Mouse (Mus musculus) G1E (cell line): ENCODE measurements around the gene Asic4. TPM values are rescaled to one million over a fixed set of nuclear protein-coding genes. Genes with fewer than 3 reads are reported as not detected.
A peak's percentile ranks its signal among the peaks of the same experiment; 100 is the strongest.

Experiments
- ATAC-seq: 2 replicates; pipeline ENCODE4 v1.8.0; 2016; ENCODE audit warnings: mild to moderate bottlenecking; ENCODE audit not compliant: insufficient number of reproducible peaks, poor library complexity, low FRiP score, severe bottlenecking; ENCODE audit errors: extremely low read depth
- DNase-seq: peaks from one replicate; pipeline ENCODE4 v3.0.0; 2012; ENCODE audit warnings: low spot score
- H3K27me3 ChIP-seq: 2 replicates; pipeline ENCODE4 v1.6.1; 2012; ENCODE audit warnings: mild to moderate bottlenecking, low read length, inconsistent platforms; ENCODE audit not compliant: insufficient read depth
- H3K36me3 ChIP-seq: replicated peaks from 2 replicates; pipeline ENCODE3; 2012; ENCODE audit warnings: mild to moderate bottlenecking, inconsistent platforms
- H3K4me1 ChIP-seq: 2 replicates; pipeline ENCODE4 v1.6.1; 2012; ENCODE audit warnings: low read depth, low read length, inconsistent platforms, mixed read lengths; ENCODE audit not compliant: insufficient read depth
- H3K4me3 ChIP-seq: 2 replicates; pipeline ENCODE4 v1.5.1; 2012; ENCODE audit warnings: low read depth, mild to moderate bottlenecking, inconsistent platforms, low read length, moderate library complexity, mixed read lengths
- H3K9me3 ChIP-seq: replicated peaks from 2 replicates; pipeline ENCODE4 v1.6.1; 2012; ENCODE audit warnings: inconsistent platforms
- CTCF ChIP-seq: IDR thresholded peaks from 2 replicates; pipeline ENCODE4 v1.5.1; 2012; ENCODE audit warnings: low read depth, low read length, inconsistent platforms, mixed read lengths
- GATA1 ChIP-seq: IDR thresholded peaks from 2 replicates; pipeline ENCODE4 v1.6.1; 2012; ENCODE audit warnings: borderline replicate concordance, low read length, inconsistent platforms, mixed read lengths
- GATA2 ChIP-seq: IDR thresholded peaks from 2 replicates; pipeline ENCODE4 v1.6.1; 2012; ENCODE audit warnings: low read depth, low read length, inconsistent platforms, borderline replicate concordance
- POLR2AphosphoS5 ChIP-seq: IDR thresholded peaks from 2 replicates; pipeline ENCODE4 v1.6.1; 2012; ENCODE audit warnings: low read depth, low read length, inconsistent platforms; ENCODE audit not compliant: insufficient replicate concordance
- TAL1 ChIP-seq: conservative IDR thresholded peaks from 2 replicates; pipeline ENCODE4 v1.6.1; 2012; ENCODE audit warnings: low read depth, low read length, inconsistent platforms, mixed read lengths
- polyA plus RNA-seq: library from polyadenylated mRNA; stranded (reverse); fragments of >175 nt; gene quantifications from 2 replicates; pipeline ENCODE4 v1.2.3, GENCODE M21; 2012
- total RNA-seq, 2 experiments: library from RNA; stranded (forward) in 1 of 2; stranded (reverse) in 1 of 2; fragments of 200-1000 nt in 1 of 2; fragments of >200 nt in 1 of 2; fragmentation: Nextera tagmentation in 1 of 2; gene quantifications; 2 replicates each; pipeline ENCODE4 v1.2.3; 2014 to 2017

The Asic4 gene
- total and polyA plus RNA-seq, 3 experiments: 1.7 to 8.8 (median 2.9) TPM

DNA sequence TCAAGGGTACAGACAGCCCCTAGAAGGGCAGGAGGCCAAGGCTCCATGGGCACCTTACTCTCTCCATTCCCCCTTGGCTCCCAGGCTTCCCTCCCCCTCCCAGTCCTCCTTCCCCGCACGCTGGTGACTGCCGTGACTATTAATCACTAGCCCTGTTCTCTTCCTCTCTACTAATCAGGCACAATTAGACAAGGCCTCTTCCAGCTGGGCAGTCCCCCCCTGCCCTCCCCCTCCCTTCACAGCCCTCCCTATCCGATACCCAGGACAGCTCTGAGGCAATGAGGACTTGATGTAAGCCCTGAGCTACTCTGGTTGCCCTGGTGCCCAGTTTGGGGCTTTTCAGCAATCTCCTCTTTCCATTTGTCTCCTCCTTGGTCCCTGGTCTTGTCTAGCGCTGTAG is 5.7 kb downstream of the Asic4 start:
- Histone ChIP-seq H3K36me3 (no peaks in the 10 kb centered on the region), H3K9me3 (no peaks in the 10 kb centered on the region), H3K27me3 (peaks cover 83% of the 10 kb centered on the region), H3K4me1 (peaks cover 90% of the 10 kb centered on the region), H3K4me3 (no peak overlapping the region)
- ATAC-seq: no peak
- TF ChIP-seq CTCF (no peak), GATA2 (no peak), GATA1 (no peak), POLR2AphosphoS5 (no peak), TAL1 (no peak)
- no peak for DNase-seq

DNA sequence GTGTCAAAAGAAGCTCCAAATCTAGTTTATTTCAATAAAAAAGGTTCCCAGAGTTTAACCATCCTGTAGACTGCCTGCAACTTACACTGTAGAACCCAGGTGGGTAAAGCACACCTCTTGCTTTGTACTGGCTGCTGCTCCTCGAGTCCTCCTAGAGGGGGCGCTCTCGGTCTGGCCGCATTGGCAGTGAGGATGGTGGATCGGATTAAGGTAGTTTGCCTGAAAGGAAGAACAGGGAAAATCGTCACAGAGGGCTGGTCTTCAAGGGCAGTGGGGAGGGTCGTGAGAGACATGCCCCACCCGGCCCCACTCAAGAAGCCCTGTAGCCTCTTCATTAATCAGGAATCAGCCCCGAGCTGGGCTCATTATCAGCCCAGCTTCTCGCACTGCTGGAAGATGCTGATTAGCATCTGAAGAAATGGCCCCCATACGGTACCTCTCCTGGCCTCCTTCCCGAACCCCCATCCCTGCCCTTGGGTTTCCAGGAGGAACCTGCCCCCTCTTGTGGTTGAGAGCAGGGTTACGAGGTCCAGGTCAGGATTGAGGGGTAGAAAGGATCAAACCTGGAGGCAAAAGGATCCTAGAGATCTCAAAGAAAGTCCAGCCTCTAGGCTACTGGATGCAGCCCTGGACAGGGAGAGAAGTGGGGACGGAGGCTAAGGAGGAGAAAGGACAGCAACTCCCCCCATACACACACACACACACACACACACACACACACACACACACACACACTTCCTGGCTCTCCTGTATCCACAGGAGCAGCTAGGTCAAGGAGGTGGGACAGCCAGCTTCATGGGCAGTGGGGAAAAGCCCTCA is 6.7 kb downstream of the Asic4 start:
- Histone ChIP-seq H3K4me1 (peaks cover 87% of the 10 kb centered on the region), H3K36me3 (no peaks in the 10 kb centered on the region), H3K27me3 (peaks cover 77% of the 10 kb centered on the region), H3K9me3 (peaks cover 4% of the 10 kb centered on the region), H3K4me3 (peak overlapping the region; percentile 70; the same call in 1 of the 2 replicates)
- no peak for DNase-seq
- no peak for TF ChIP-seq POLR2AphosphoS5
- peak; percentile 80 for TF ChIP-seq CTCF
- TF ChIP-seq GATA2: no peak
- peak; percentile 51 for ATAC-seq

DNA sequence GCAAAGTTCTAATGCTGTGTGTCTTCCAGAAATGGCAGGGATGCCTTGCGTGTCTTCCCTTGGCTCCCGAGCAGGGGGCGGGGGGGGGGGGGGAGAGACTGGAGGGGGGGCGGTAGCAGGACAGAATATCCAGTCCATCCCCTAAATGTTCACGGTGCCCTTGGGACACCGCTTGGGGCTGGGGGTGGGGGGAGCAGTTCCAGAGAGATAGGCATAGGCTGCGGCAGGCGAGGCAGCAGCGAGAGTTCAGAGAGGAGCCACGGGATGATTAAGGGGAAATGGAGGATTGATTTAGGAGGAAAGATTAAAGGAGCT is 7.4 kb downstream of the Asic4 start:
- peaks cover 4% of the 10 kb centered on the region for H3K9me3 ChIP-seq
- peaks cover 70% of the 10 kb centered on the region for H3K27me3 ChIP-seq
- ATAC-seq (no peak), DNase-seq (no peak)
- TF ChIP-seq CTCF: no peak
- TF ChIP-seq GATA1: no peak
- no peak for TF ChIP-seq GATA2
- TF ChIP-seq TAL1: no peak
- no peak for TF ChIP-seq POLR2AphosphoS5
- H3K36me3 ChIP-seq: no peaks in the 10 kb centered on the region
- peaks cover 87% of the 10 kb centered on the region for H3K4me1 ChIP-seq
- H3K4me3 ChIP-seq: peak overlapping the region; percentile 70; the same call in 1 of the 2 replicates

DNA sequence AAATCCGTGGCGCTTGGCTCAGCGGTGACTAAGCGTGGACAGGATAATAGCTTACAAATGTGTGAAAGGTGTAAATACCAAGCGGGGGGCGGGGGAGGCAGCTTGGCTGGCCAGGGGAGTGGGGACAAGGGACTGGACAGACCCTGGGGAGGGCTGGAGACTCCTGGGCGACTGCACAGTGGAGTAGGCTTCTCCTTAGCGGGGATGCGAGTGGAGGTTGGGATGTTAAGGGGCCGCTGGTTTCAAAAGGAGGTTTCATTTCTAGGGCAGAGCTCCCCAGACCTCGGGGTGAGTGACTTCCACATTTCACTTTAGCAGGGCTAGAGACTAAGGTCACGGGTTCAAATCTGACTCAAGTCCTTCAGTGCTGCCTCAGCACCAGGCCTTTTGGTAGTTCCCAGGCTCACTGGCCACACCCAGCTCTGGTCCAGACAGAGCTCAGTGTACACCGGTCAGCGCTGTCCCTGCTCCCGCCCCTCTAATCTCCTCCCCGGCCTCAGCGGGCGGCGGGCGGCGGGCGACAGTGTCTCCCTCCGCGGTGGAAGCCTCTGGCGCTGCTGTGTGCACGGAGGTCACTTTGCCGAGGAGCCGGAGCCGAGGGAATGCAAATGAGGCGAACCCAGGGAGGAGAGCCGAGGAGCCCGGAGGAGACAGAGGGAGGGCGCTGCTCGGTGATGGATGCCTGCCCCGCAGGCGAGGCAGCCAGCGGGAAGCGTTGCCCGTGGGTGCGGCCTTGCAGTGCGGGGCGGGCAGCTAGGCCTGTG is 8.0 kb downstream of the Asic4 start:
- H3K4me1 ChIP-seq: peaks cover 87% of the 10 kb centered on the region
- peaks cover 64% of the 10 kb centered on the region for H3K27me3 ChIP-seq
- peaks cover 4% of the 10 kb centered on the region for H3K9me3 ChIP-seq
- peak overlapping the region; percentile 70 for H3K4me3 ChIP-seq
- TF ChIP-seq TAL1 (no peak), CTCF (no peak), GATA2 (no peak), GATA1 (no peak), POLR2AphosphoS5 (no peak)
- ATAC-seq (no peak), DNase-seq (no peak)
- no peaks in the 10 kb centered on the region for H3K36me3 ChIP-seq

DNA sequence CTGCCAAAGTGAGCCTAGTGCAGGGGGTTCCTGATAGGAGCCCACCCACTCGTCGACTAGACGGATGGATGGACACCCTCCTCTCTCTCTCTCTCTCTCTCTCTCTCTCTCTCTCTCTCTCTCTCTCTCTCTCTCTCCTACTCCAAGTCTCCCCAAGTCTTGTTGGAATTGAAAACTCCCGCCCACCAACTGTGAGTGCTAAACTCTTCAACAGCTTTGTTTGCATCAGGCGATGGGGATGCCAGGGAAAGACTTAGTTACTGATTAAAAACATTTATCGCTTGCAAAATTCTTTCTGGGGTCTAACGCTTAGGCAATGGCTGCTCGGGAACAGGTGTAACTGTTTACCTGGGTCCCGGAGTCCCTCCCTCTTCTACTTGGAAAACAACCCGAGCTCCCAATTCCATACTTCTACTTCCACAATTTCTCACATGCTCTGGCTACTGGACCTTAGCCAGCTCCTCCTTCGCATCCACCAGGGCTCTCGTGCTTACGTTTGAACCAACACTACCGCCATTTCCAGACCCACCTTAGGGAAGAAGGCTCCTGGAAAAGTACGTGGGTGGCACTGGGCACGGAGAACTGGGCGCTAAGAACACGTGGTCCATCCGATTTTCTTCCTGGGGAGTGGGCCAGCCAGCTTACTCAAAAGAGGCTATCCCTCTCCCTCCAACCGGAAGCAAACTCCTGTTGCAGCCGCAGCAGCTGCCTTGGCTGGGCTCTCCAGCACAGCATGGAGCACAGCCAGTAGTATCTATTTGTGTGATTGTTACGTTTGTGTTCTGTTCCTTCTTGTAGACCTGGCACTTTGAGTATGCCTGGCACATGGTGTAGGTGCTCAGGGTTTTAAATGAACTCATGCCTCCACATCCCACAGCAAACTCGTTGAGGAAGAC is 8.8 kb downstream of the Asic4 start:
- peaks cover 87% of the 10 kb centered on the region for H3K4me1 ChIP-seq

DNA sequence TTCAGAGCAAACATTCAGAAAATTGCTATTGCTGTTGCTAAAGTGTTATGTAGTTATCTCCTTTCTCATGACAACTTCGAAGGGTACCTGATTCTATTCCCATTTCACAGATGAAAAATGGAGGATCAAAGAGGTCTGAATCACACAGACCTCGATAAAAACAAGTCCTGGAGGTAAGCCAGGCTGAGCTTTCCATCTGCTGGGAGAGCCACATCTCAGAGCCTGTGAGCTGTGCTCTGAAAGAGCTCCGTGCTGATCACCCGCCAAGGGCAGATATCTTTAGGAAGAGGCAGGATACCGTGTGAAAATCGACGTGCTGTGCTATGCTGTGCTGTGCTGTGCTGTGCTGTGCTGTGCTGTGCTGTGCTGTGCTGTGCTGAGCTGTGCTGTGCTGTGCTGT is 10.1 kb downstream of the Asic4 start:
- peaks cover 88% of the 10 kb centered on the region for H3K4me1 ChIP-seq
- no peaks in the 10 kb centered on the region for H3K36me3 ChIP-seq
- peak overlapping the region; percentile 14; the same call in 1 of the 2 replicates for H3K4me3 ChIP-seq
- peaks cover 4% of the 10 kb centered on the region for H3K9me3 ChIP-seq
- TF ChIP-seq POLR2AphosphoS5 (no peak), GATA1 (no peak), CTCF (no peak), GATA2 (no peak), TAL1 (no peak)
- DNase-seq: no peak
- peaks cover 48% of the 10 kb centered on the region for H3K27me3 ChIP-seq
- no peak for ATAC-seq

More for the DNA sequence above, 8.8 kb downstream of the Asic4 start:
- DNase-seq (no peak), ATAC-seq (no peak)
- TF ChIP-seq GATA2 (no peak), TAL1 (no peak), GATA1 (no peak), CTCF (no peak), POLR2AphosphoS5 (no peak)
- Histone ChIP-seq H3K4me3 (peak overlapping the region; percentile 70), H3K27me3 (peaks cover 57% of the 10 kb centered on the region), H3K9me3 (peaks cover 4% of the 10 kb centered on the region), H3K36me3 (no peaks in the 10 kb centered on the region)
